Mouse (Mus musculus): ENCODE measurements around the gene Serpina3a.

DNA sequence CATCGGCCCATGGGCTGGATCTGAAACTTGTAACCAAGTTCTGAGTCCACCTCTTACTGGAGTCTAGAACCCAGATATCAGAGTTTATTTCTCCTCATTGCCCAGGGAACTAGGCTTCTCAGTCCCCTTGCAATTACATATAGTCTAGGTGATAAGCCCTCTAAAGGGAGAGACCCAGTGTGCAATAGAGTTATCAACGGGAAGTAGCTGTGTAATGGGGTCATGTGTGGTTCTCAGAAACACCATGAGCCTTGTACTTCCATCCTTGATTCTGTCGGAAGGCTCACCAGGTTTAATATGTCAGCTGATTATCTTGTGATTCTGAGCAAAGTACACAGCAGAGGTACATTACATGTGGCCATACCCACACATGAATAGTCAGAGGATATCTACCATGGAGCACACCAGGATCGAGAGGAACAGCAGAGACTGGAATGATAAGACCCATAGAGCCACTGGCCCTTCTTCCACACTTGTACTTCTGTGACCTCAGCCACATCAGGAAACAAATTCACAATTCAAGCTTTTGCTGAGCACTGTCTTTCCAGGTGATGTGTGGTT is 28.1 kb downstream of the Serpina3a start:
- TF ChIP-seq POLR2A (IDR thresholded peaks at IDR 0.05; ENCODE audit: control insufficient read depth, extremely low read depth, insufficient read depth, low read length, poor library complexity): no peak
- no peak for TF ChIP-seq CTCF (IDR thresholded peaks at IDR 0.05; ENCODE audit: borderline replicate concordance, control insufficient read depth, extremely low read depth, insufficient read depth, low read length, poor library complexity)
